Mouse (Mus musculus): ENCODE results near the gene Flywch1.

Flywch1 gene

DNA sequence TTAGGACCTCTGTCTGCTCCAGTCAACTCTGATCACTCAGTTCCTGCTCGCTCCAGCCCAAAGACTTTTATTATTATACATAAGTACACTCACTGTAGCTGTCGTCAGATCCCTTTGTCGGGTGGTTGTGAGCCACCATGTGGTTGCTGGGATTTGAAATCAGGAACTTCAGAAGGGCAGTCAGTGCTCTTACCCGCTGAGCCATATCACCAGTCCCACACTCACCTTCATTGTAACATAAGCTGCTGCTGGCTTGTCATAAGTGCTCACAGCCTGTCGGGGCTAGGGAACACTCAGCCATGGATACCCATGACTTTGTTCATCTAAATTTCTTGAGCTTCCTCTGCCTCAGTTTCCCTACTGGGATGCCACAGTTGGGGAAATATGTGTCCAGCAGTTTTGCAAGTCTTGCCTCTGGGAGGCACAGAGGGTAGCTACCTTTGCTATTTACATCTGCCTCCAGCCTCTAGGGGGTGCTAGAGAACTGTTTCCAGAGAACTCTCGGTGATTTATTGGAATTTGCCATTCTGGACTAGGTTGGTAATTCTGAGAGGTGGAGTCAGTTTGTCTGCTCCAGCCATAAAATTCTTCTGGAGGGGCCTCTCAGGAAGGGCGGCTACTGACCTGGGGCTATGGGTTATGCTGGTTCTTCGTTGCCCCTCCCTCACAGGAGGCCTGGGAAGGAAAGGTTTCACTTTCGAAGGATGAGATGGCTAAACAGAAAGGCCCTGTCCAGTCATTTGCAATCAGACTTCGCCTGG, 22.6 kb downstream of the Flywch1 start:
- in situ Hi-C loops (cut with MboI; ENCODE audit: low pct_unique_long_range_greater_than_20kb in 1 of 2, low sequenced_read_pairs in 2 of 2, unreplicated experiment in 1 of 2), result no loop called here

DNA sequence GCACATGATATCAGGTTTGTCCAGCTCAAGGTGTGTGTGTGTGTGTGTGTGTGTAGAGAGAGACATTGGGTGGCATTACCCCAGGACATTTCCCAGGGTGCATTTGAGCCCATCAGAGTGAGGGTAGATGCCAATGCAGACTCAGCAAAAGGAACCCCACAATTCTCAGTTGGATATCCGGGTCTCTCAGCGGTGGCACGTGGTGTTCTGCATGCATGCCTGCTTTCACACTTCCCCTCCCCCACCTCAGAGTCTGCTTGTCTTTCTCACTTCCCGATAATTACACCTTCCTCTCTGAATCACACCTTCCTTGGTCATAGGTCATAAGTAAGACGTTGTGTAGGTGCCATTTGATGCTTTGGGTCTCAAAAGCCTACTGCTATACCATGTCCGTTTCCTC, 23.4 kb downstream of the Flywch1 start:
- in situ Hi-C loops (cut with MboI; ENCODE audit: low pct_unique_long_range_greater_than_20kb in 1 of 2, low sequenced_read_pairs in 2 of 2, unreplicated experiment in 1 of 2), result no loop called here

DNA sequence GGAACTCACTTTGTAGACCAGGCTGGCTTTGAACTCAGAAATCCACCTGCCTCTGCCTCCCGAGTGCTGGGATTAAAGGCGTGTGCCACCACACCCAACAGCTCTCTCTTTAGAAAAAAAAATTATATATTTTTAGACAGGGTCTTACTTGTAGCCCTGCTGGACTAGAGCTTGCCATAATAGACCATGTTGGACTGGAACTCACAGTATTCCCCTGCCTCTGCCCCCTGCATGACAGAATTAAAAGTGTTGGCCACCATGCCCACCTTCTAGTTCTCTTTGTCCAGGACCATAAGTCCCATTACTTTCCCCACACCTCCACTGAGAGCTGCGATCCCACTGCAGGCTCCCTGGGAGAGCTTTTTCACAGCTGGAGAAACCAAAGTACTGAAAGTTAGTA, 23.9 kb downstream of the Flywch1 start:
- in situ Hi-C loops (cut with MboI; ENCODE audit: low pct_unique_long_range_greater_than_20kb in 1 of 2, low sequenced_read_pairs in 2 of 2, unreplicated experiment in 1 of 2), result no loop called here

DNA sequence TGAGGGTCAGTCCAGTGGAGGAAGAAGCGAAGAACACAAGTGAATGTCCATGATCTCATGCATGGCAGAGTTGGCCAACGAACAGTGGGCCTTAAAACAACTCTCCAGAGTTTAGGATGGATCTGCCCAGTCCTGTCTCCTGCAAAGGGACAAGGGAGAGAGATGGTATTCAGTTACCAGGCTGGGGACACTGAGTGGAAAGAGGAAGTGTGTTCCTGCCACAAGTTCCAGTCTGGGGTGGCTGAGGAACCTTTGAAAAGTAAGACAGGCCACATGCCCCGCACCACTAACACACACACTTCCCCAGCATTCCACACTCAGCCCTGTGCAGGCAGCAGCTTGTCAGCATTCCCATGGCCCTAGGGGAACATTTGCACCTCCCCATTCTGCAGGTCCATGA, 24.6 kb downstream of the Flywch1 start:
- in situ Hi-C loops (cut with MboI; ENCODE audit: low pct_unique_long_range_greater_than_20kb in 1 of 2, low sequenced_read_pairs in 2 of 2, unreplicated experiment in 1 of 2), result no loop called here

DNA sequence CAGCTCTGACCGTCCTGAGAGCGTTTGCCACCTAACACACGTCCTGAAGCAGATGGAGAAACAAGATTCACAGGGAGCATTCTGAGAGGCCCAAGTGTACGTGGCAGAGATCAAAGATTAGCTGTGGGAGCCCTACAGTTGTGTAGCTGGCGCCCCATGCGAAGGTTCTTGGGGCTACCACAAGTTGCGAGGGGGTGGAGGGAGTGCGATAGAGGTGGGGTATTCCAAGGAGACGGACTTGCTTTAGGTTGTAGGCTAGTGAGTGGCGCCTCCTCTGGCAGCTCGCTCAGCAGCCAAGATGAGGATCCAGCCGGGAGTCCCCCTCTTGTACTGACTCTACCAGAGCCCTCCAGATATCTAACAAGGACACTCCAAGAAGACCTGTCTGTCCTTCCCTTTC, 25.1 kb downstream of the Flywch1 start:
- in situ Hi-C loops (cut with MboI; ENCODE audit: low pct_unique_long_range_greater_than_20kb in 1 of 2, low sequenced_read_pairs in 2 of 2, unreplicated experiment in 1 of 2), result no loop called here

DNA sequence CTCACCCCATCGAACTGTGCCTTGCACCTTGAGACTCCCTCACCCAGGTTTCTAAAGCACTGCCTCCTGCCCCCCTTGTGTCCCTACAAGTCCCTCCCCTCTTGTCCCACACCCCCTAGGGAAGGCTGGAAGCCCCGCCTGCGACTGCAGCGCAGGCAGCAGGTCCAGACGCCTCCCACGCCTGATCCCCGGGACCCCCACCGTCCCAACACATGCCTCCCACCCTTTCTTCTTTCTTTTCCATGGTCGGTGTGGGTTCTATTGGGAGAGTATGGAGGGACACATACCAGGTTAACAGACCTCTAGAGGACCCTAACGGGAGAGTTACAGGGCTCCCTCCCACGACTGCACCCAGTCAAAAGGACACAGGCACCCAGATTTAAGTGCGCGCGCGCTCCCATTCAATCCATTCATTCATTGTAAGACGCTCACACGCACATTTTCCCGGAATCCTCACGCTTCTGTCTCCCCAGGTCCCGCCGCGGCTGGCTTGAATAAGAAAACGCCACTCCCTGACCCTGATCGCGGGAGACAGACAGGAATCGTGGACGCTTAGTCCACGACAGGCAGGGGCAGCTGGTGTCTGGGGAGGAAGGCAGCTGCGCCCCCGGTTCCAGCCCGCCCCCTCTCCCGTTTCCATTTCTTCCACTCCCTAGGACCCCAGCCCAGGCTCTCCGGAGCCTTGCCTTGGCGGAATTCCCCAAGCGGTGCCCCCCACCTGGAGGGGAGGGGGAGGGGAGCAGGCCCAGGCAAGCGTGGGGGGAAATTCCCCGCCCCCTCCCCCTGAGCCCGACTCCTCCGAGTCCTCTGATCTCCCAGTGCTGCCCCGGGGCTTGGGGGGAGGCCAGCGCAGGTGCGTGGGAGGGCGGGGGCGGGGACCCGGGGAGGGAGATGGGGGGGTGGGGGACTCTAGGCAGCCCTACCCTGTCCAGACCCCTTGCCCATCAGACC, 25.8 kb downstream of the Flywch1 start, which contains the start of gene Kremen2:
TSS of gene Kremen2 (minus strand) at position 533 of the 951 bp plus-strand sequence.
- in situ Hi-C loops (cut with MboI; ENCODE audit: low pct_unique_long_range_greater_than_20kb in 1 of 2, low sequenced_read_pairs in 2 of 2, unreplicated experiment in 1 of 2), result no loop called here

DNA sequence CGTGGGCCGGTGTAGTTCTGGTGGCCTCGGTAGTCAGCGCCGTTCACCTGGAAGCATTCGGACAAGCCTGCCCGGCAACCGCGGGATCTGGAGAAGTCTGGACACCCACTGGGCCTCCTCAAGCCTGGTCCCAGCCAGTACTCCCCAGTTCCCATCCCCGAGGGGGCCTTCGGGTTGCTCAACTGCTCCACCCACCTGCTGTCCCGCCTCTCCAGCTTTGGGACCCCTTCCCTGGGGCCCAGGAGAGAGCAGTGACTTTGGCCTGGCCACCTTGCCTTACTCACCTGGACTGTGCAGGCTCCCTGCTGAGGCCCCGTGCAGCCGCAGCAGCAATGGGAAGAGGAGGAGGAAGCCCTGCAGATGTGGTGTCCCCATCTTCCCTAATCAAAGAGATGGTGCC, 26.8 kb downstream of the Flywch1 start:
- in situ Hi-C loops (cut with MboI; ENCODE audit: low pct_unique_long_range_greater_than_20kb in 1 of 2, low sequenced_read_pairs in 2 of 2, unreplicated experiment in 1 of 2), result no loop called here

DNA sequence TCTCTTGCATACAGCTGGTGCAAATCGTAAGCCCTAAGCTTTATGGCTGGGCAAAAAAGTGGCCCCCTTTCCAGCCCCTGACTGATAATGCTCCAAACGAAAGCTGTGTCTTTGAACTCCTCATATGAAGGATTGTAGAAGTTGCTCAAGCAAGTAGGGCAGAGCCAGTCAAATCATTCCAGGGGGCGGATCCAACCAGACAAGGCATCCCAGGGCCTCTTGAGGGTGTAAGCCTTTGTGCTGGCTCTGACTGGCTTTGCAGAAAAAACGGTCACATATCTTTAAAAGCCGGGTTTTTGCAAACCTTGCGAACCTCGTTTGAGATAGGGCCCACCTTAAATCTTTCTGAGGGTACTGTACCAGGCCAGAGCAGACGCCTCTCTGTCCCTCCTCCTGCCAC, 27.3 kb downstream of the Flywch1 start:
- in situ Hi-C loops (cut with MboI; ENCODE audit: low pct_unique_long_range_greater_than_20kb in 1 of 2, low sequenced_read_pairs in 2 of 2, unreplicated experiment in 1 of 2), result no loop called here

DNA sequence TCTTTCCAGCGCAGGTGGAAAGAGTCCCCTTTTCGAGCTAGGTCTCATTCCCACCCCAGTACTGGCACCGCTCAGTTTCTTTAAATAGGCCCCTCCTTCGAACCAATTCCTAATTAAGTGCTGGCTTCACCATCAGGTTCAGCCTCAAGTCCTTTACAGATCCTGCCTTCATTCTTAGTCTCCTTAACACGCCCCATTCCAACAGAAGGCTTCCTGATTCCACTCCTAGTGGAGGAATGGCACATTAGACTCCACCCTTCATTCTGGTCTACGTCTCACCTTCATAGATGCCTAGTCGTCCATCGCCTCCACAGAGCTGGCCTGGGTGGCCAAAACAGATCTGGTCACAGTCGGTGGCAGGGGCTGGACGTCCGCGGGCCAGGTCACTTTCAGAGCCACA, 28.5 kb downstream of the Flywch1 start:
- in situ Hi-C loops (cut with MboI; ENCODE audit: low pct_unique_long_range_greater_than_20kb in 1 of 2, low sequenced_read_pairs in 2 of 2, unreplicated experiment in 1 of 2), result no loop called here

DNA sequence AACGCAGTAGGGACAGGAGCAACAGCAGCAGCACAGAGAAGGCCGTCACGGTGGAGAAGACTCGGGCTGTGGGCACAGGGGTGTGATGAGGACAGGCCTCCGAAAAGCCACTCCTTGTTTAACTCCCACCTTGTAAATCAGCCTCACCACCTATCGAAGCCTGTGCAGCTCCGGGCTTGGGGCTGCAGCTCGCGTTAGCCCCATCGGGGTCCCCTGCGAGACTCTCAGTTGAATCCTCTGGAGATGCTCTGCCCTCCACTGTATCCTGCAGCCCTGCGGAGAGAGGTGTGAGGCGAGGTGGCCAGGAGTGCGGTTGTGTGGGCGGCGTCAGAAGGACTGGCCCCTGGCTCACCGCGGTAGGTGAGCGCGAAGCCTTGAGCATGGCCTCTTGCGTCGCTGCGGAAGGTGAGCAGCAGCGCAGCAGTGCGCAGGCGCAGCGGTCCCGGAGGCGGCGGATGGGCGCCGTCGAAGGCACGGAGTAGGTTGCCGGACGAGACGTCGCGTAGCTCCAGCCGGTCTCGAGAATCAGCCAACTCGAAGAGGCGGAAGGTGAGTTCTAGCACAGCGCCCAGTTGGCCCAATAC, 29.1 kb downstream of the Flywch1 start:
- in situ Hi-C loops (cut with MboI; ENCODE audit: low pct_unique_long_range_greater_than_20kb in 1 of 2, low sequenced_read_pairs in 2 of 2, unreplicated experiment in 1 of 2), result no loop called here

DNA sequence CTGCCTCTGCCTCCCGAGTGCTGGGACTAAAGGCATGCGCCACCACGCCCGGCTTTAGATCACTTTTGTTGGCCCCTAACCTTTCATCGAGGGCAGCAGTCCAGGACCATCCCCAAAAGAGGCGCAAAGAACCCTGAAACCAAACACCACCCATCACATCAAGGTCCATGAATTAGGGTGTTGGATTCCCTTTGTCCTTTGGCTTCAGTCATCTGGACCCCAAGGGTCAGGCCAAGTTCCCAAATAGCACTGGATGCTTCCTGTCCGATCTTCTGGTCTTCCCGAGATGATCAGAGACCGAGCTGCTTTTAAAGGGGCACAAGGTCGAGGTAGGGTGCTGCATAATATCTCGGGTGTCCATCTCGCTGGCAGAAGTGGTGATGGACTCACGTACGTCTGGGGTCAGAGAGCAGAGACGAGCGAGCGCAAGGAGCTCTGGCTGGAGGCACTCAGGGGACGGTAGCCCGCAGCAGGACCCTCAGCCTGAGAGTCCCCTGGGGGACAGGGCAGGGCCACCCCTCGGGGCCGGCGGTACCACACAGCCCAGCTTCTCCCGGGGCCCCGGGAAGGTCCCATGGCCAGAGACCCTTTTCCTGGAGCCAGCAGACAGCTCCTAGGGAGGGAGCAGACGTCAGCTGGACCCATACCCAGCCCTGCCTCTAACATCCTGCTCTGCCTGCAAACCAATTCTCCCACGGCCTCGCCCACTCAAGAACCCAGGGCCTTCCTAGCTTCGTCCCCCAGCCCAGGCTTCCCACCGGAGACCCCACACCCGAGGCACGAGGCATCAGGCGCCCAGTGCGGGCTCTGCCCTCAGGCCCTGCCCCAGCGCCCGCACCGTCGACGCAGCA, 29.8 kb downstream of the Flywch1 start:
- in situ Hi-C loops (cut with MboI; ENCODE audit: low pct_unique_long_range_greater_than_20kb in 1 of 2, low sequenced_read_pairs in 2 of 2, unreplicated experiment in 1 of 2), result no loop called here

DNA sequence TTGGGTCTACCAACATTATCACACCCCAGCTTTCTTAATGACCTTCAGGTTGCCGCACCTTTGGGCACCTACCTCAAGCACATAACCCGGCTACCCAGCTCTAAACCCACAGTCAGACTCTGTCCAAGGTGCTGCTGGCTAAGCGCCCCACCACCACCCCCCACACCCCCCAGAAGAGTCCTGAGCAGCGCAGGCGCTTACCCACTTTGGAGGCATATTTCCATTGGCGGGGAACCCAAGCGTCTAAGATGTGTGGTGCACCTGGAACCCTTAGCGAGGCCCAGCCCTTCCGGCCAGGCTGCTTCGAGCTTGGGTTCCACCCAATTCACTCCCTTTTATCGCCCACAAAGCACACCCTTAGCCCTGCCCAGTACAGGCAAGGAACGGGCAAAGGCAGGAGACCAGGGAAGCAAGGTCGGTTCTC, 30.8 kb downstream of the Flywch1 start, which contains the start of gene Paqr4:
TSS of gene Paqr4 (minus strand) at position 270 of the 424 bp plus-strand sequence.
- in situ Hi-C loops (cut with MboI; ENCODE audit: low pct_unique_long_range_greater_than_20kb in 1 of 2, low sequenced_read_pairs in 2 of 2, unreplicated experiment in 1 of 2), result no loop called here

DNA sequence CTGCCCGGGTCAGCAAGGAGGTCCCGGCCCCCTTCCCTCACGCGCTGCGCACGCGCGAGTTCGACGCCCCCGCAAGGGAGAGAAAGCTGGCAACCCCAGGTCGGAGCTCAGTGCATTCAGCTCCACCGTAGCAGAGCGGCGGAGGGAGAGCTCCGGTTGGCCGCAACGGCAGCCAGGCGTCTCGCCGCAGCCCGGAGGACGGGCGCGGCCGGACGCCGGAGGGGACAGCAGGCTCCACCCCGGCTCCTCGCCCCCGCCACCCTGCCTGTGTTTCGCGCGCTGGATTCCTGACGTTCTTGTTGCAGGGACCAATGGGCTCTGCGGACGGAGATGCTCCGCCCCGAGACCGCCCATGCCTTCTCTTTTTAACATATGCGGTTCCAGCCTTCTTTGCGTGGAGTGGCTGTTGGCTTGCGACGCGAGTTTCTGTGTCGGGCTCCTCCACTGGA, 31.2 kb downstream of the Flywch1 start:
- in situ Hi-C loops (cut with MboI; ENCODE audit: low pct_unique_long_range_greater_than_20kb in 1 of 2, low sequenced_read_pairs in 2 of 2, unreplicated experiment in 1 of 2), result no loop called here

DNA sequence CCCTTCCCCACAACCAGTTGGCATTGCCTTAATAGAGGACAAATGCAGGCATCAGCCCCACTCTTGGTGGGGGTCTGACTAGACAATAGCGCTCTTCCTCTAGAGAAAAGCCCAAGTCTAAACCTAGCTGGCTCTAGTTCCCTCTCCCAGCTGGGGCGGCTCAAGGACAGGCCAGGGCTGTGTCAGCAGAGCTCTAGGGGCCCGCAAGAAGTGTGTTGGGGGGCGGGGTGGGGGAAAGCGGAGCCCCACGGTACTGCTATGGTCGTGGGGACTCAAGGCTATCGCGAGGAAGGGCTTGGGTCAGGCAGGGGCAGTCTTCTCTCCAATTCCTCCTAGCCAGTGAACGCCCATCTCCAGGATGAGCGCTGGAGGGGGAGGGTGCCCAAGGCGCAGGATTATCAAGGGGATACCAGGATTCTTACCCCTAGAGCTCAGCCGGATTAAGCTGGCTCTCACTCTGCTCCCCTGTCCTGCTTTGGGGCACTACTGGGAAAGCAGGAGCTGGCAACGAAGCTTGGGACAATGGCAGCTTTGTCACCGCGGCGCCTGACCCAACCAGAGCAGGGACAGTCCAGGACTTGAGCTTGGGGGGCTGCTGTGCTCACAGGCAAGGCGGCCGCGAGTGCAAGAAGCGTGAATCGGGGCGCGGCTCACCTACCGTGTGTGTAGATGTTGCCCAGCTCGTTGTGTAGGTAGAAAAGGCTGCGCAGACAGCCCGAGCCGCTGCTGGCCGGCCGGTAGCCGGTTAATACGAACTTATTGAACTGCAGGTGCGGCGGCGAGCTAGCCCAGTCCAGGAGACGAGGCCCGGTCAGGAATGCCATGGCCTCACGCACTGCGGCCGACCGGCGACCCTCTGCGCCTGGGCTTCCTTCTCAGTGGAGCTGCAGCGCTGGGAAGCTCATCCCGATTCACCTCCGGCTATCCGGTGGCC, 31.9 kb downstream of the Flywch1 start:
- in situ Hi-C loops (cut with MboI; ENCODE audit: low pct_unique_long_range_greater_than_20kb in 1 of 2, low sequenced_read_pairs in 2 of 2, unreplicated experiment in 1 of 2), result no loop called here

DNA sequence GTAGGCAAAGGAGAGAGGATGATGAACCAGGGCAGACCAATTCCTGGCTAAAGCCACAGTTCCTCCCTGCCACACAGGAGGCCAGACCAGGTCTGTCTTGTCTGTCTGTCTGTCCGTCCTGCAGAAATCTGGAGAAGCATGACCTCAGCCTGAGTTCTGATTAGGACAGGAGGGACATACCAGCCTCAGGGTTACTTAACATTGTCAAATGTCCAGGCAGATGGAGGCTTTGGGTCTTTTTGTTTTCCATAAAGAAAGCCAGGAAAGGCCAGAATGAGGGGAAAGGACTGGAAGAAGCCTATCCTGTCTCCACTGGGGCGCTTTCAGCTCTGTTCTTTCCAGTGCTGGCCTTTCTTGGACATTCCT, 32.6 kb downstream of the Flywch1 start:
- in situ Hi-C loops (cut with MboI; ENCODE audit: low pct_unique_long_range_greater_than_20kb in 1 of 2, low sequenced_read_pairs in 2 of 2, unreplicated experiment in 1 of 2), result no loop called here

DNA sequence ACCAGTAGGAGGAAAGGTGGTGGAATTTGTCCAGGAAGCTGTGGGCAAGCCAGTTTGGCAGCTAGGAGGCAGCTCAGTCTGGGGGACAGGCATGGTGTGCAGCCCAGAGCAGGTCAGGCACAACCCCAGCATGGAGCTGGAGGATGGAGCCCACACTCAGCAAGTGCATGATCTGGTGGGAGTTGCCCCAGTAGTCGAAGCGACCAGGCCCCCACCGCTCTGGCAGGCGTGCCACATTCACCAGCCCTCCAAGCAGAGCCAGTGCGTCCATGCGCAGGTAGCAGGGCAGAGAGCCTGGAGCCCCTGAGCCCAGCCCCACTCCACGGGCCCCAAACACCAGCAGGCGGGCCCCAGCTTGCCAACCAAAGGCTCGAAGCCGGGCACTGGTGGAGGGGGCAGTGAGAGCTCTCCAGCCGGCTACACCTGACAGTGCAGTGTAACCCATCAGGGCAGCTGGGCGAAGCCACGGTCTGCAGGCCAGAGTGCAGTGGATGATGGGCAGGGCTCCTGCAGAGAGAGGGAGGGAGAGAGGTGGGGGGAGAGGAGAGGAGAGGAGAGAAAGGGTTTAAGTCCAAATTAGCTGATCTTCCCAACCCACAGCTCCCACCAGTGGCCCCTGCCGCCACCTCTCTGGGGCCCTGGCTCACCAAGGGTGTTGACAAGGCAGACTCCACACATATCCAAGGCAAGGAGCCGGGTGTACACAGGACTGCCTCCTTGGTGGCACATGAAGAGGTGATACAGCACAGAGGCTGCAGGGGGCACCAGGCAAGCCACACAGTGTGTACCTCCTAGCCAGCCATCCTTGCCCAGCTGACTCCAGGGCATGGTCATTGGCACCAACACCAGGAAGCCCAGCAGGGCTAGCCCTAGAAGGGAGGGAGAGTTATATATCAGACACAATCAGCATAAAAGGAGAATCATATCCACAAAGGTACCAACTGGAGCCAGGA, 33.6 kb downstream of the Flywch1 start:
- in situ Hi-C loops (cut with MboI; ENCODE audit: low pct_unique_long_range_greater_than_20kb in 1 of 2, low sequenced_read_pairs in 2 of 2, unreplicated experiment in 1 of 2), result no loop called here

Data from mouse embryonic stem cell (cell line).